Mouse (Mus musculus) embryonic fibroblast, embryonic 13.5 days (primary cell): ENCODE measurements around the gene Gm49380.

Experiments
- CTCF ChIP-seq: IDR thresholded peaks from 2 replicates; pipeline ENCODE4 v1.5.1; 2011; ENCODE audit warnings: mild to moderate bottlenecking, control low read depth, low read length, moderate library complexity, borderline replicate concordance; ENCODE audit not compliant: insufficient read depth
- POLR2A ChIP-seq: IDR thresholded peaks from 2 replicates; pipeline ENCODE4 v1.6.1; 2011; ENCODE audit warnings: low read depth, mild to moderate bottlenecking, control low read depth, low read length, moderate library complexity

- no peak for TF ChIP-seq CTCF
- no peak for TF ChIP-seq POLR2A
Measured at GRCm38 (mm10) chr9:44114453-44114852, 1.2 kb upstream of the Gm49380 start.
